Mouse (Mus musculus) ES-E14 (cell line): ENCODE measurements at regions not wholly inside any gene's neighbourhood (a gene's known extent, or its start where the extent isn't known, plus 50 kb on each side); places are given as distances from the start of the nearest gene placed in this dataset.

Source experiments
- DNase-seq: peaks from one replicate; pipeline ENCODE4 v3.0.0-alpha.2; 2013; ENCODE audit warnings: low read depth, low spot score
- H3K27ac ChIP-seq: 2 replicates; pipeline ENCODE4 v1.5.1; 2012; ENCODE audit warnings: low read depth, mild to moderate bottlenecking, low read length, moderate library complexity, mixed read lengths; ENCODE audit not compliant: poor library complexity, insufficient read depth, severe bottlenecking
- H3K36me3 ChIP-seq: 2 replicates; pipeline ENCODE4 v1.6.1; 2012; ENCODE audit warnings: mild to moderate bottlenecking, low read length, moderate library complexity, mixed read lengths; ENCODE audit not compliant: control insufficient read depth, poor library complexity, insufficient read depth, severe bottlenecking
- H3K4me1 ChIP-seq, 2 experiments: fragments of 150-350 bp in 1 of 2; sonication (generic) in 1 of 2; 2 replicates each; pipeline ENCODE4 v1.6.1; 2012; ENCODE audit warnings: low read length in 2 of 2, mild to moderate bottlenecking in 1 of 2, mixed read lengths in 1 of 2; ENCODE audit not compliant: control insufficient read depth in 2 of 2, insufficient read depth in 2 of 2, poor library complexity in 1 of 2
- H3K4me3 ChIP-seq, 2 experiments: fragments of 150-350 bp in 1 of 2; sonication (generic) in 1 of 2; 2 replicates each; pipeline ENCODE4 v1.5.1; 2012; ENCODE audit warnings: low read length in 2 of 2, low read depth in 1 of 2, mild to moderate bottlenecking in 1 of 2, mixed read lengths in 1 of 2; ENCODE audit not compliant: insufficient read depth in 1 of 2, poor library complexity in 1 of 2, severe bottlenecking in 1 of 2
- H3K9ac ChIP-seq: 2 replicates; pipeline ENCODE4 v1.6.1; 2012; ENCODE audit warnings: low read depth, mild to moderate bottlenecking, low read length, mixed read lengths; ENCODE audit not compliant: poor library complexity, insufficient read depth, severe bottlenecking
- H3K9me3 ChIP-seq: fragments of 150-350 bp; sonication (generic); 2 replicates; pipeline ENCODE4 v1.6.1; 2012; ENCODE audit warnings: low read depth, mild to moderate bottlenecking, low read length; ENCODE audit not compliant: control insufficient read depth, insufficient read depth
- CHD2 ChIP-seq: IDR thresholded peaks from 2 replicates; pipeline ENCODE4 v1.6.1; 2014; ENCODE audit warnings: mild to moderate bottlenecking, low read depth, low read length, inconsistent platforms
- HCFC1 ChIP-seq: IDR thresholded peaks from 2 replicates; pipeline ENCODE4 v1.6.1; 2012; ENCODE audit warnings: low read length, inconsistent platforms, borderline replicate concordance; ENCODE audit not compliant: insufficient read depth
- MAFK ChIP-seq: IDR thresholded peaks from 2 replicates; pipeline ENCODE4 v1.6.1; 2014; ENCODE audit warnings: mild to moderate bottlenecking, low read depth, low read length, inconsistent platforms; ENCODE audit not compliant: insufficient read depth
- ZC3H11A ChIP-seq: IDR thresholded peaks from 2 replicates; pipeline ENCODE4 v1.6.1; 2012; ENCODE audit warnings: low read depth, mild to moderate bottlenecking, inconsistent platforms, low read length, borderline replicate concordance
- ZNF384 ChIP-seq: IDR thresholded peaks from 2 replicates; pipeline ENCODE4 v1.6.1; 2012; ENCODE audit warnings: low read depth, low read length, inconsistent platforms
- in situ Hi-C, 2 experiments: fragments of 600-800 bp; cut with MboI; formaldehyde crosslinking; loops; one replicate each; pipeline ENCODE4 v1.15.1; 2025; ENCODE audit warnings: low sequenced_read_pairs in 2 of 2, inconsistent platforms in 1 of 2; ENCODE audit not compliant: unreplicated experiment in 2 of 2

GRCm38 (mm10) chr2:178785843-178786242 is 355.5 kb downstream of the Cdh26 start:
- no peak overlapping the region for H3K4me3 ChIP-seq
- no peaks in the 10 kb centered on the region for H3K9me3 ChIP-seq
- in situ Hi-C loops = no loop called here
- no peak for TF ChIP-seq ZNF384
- TF ChIP-seq HCFC1 = no peak
- no peak for TF ChIP-seq MAFK
- no peak for TF ChIP-seq CHD2
- TF ChIP-seq ZC3H11A = no peak
- H3K9ac ChIP-seq = no peak overlapping the region
- no peaks in the 10 kb centered on the region for H3K36me3 ChIP-seq
- DNase-seq = no peak
- H3K27ac ChIP-seq = no peak overlapping the region
- no peaks in the 10 kb centered on the region for H3K4me1 ChIP-seq

- no peaks in the 10 kb centered on the region for H3K9me3 ChIP-seq
- TF ChIP-seq HCFC1 (no peak), MAFK (no peak), CHD2 (no peak), ZNF384 (no peak), ZC3H11A (no peak)
- no peaks in the 10 kb centered on the region for H3K36me3 ChIP-seq
- no peak overlapping the region for H3K4me3 ChIP-seq
- no peak overlapping the region for H3K9ac ChIP-seq
- no peaks in the 10 kb centered on the region for H3K4me1 ChIP-seq
- H3K27ac ChIP-seq = no peak overlapping the region
- no peak for DNase-seq
- in situ Hi-C loops = no loop called here
Observed at GRCm38 (mm10) chr2:178795841-178796240, 365.5 kb downstream of the Cdh26 start.

DNA sequence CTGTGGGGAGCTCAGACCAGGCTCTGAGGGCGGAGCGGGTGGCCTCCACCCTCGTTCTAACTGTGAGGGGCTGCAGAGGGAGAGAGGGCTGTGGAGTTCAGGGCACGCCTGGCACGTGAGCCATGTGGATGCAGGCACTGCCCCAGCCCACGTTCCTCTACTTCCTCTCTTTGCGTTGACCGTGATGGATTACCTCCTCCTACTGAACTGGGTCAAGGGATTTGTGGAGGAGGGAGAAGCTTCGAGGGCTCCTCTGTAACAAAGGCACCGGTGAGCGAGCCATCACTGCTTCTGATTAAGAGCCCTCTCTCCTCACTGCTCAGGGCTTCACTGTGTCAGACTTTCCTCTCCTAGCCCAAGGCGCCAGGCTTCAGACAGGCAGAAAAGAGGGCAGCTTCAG is 371.1 kb downstream of the Cdh26 start:
- in situ Hi-C loops = no loop called here
- H3K9me3 ChIP-seq = no peaks in the 10 kb centered on the region
- H3K27ac ChIP-seq = no peak overlapping the region
- no peak overlapping the region for H3K9ac ChIP-seq
- H3K36me3 ChIP-seq = no peaks in the 10 kb centered on the region
- TF ChIP-seq MAFK = no peak
- no peak for TF ChIP-seq ZNF384
- TF ChIP-seq ZC3H11A = no peak
- TF ChIP-seq CHD2 = no peak
- TF ChIP-seq HCFC1 = no peak
- H3K4me3 ChIP-seq = no peak overlapping the region
- no peaks in the 10 kb centered on the region for H3K4me1 ChIP-seq
- DNase-seq = no peak

DNA sequence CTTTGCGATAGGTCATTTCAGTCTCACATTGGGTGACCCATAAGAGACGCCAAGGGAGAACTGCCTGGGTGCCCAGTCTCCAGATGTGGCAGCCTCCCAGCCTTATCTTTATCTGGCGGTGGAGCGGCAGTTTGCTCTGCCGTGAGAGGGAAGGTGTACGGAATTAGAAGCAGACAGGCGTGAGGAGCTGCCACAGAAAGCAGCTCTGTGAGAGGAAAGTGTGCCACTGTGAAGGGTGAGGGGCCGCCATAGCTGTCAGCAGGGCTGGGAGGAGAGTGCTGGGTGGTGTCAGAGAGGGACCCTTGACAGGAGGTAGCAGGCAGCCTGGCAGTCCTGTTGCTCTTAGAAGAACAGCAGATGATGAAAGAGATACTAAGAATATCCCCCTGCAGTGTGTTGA is 375.0 kb downstream of the Cdh26 start:
- no peak for DNase-seq
- no peak for TF ChIP-seq ZNF384
- TF ChIP-seq ZC3H11A = no peak
- TF ChIP-seq HCFC1 = no peak
- no peak for TF ChIP-seq CHD2
- no peak for TF ChIP-seq MAFK
- no peaks in the 10 kb centered on the region for H3K9me3 ChIP-seq

DNA sequence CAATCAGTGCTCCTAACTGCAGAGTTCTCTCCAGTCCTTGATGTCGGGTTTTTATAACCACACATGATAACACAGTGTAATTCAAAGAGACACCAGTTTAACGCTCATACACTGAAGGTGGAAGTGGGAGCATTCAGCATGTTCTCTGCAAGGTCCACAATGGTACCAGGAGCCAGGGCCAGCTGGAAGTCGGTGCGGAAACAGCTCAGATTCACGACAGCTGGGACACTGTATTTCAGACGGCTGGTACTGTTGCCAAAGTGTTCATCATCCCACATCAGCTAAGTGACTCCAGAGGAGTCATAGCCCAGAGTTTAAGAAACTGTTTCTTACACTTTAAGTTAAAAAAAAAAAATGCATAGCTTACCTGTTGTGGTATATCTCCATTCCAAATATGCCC is 391.2 kb downstream of the Cdh26 start:
- Histone ChIP-seq H3K4me1 (no peaks in the 10 kb centered on the region), H3K4me3 (no peak overlapping the region), H3K36me3 (no peaks in the 10 kb centered on the region), H3K9ac (no peak overlapping the region), H3K9me3 (no peaks in the 10 kb centered on the region), H3K27ac (no peak overlapping the region)
- in situ Hi-C loops = no loop called here
- no peak for DNase-seq
- TF ChIP-seq CHD2 (no peak), ZNF384 (no peak), HCFC1 (no peak), ZC3H11A (no peak), MAFK (no peak)

More for the DNA sequence above, 375.0 kb downstream of the Cdh26 start:
- in situ Hi-C loops = no loop called here
- H3K36me3 ChIP-seq = no peaks in the 10 kb centered on the region
- H3K4me3 ChIP-seq = no peak overlapping the region
- H3K4me1 ChIP-seq = no peaks in the 10 kb centered on the region
- H3K27ac ChIP-seq = no peak overlapping the region
- H3K9ac ChIP-seq = no peak overlapping the region
